Mouse (Mus musculus) lung, adult 2 months (tissue): ENCODE data around the gene Ccdc130.

ENCODE experiments used
- CTCF ChIP-seq: fragments of 200-500 bp; IDR thresholded peaks from 2 replicates; pipeline ENCODE4 v1.5.1; 2011; ENCODE audit warnings: mild to moderate bottlenecking, low read length, control low read depth; ENCODE audit not compliant: insufficient read depth
- POLR2A ChIP-seq: fragments of 200-500 bp; IDR thresholded peaks from 2 replicates; pipeline ENCODE4 v1.6.1; 2011; ENCODE audit warnings: low read depth, mild to moderate bottlenecking, control low read depth, low read length, borderline replicate concordance; ENCODE audit errors: extremely low read depth

DNA sequence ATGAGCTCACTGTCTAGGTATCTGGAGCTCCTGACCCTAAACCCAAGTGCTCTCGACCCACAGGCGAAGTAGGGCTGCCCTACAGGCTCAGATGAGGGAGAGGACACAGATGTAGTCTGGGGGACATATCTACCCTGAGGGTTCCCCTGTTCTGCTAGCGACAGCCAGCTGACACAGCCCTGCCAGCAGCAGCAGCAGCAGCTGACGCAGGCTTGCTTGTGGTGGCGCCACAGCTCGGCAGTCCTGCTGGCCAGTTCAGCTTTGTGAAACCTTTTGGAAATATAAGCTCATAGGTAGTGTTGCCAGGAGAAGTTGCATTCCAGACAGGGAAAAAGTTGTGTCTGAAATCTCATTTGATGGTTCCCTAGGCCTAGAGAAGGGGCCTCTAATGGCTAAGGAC, 29.0 kb downstream of the Ccdc130 start:
- no peak for TF ChIP-seq POLR2A
- TF ChIP-seq CTCF: no peak
